Mouse (Mus musculus) liver, embryonic 14.5 days (tissue): ENCODE measurements around the gene Tmem88. TPM values are rescaled to one million over a fixed set of nuclear protein-coding genes. Genes with fewer than 3 reads are reported as not detected.
A peak's percentile ranks its signal among the peaks of the same experiment; 100 is the strongest.

Experiments used
- ATAC-seq: fragments of 200-750 bp; cut with Nextera tagmentation; 2 replicates; pipeline ENCODE4 v1.8.0; 2017; ENCODE audit warnings: moderate number of reproducible peaks, mild to moderate bottlenecking, moderate library complexity; ENCODE audit not compliant: insufficient read depth
- DNase-seq, 3 experiments: peaks; one replicate each; pipeline ENCODE4 v3.0.0-alpha.2; 2012 to 2013; ENCODE audit warnings: low read depth in 3 of 3, low spot score in 3 of 3
- H3K27ac ChIP-seq: fragments of 300-500 bp; sonication (generic); 2 replicates; pipeline ENCODE4 v1.5.1; 2014; ENCODE audit warnings: moderate library complexity, mild to moderate bottlenecking, control low read depth, inconsistent platforms
- H3K27me3 ChIP-seq: fragments of 300-500 bp; sonication (generic); 2 replicates; pipeline ENCODE4 v1.6.1; 2014; ENCODE audit warnings: mild to moderate bottlenecking, low read length, moderate library complexity; ENCODE audit not compliant: control insufficient read depth, insufficient read depth
- H3K36me3 ChIP-seq: fragments of 300-500 bp; sonication (generic); replicated peaks from 2 replicates; pipeline ENCODE4 v1.6.1; 2014; ENCODE audit warnings: low read depth; ENCODE audit not compliant: control insufficient read depth, insufficient read depth
- H3K4me1 ChIP-seq, 2 experiments: fragments of 200-500 bp in 1 of 2; fragments of 300-500 bp in 1 of 2; sonication (generic) in 1 of 2; replicated peaks; 2 replicates each; pipeline ENCODE4 v1.6.1; 2012 to 2014; ENCODE audit warnings: antibody characterized with exemption in 1 of 2, inconsistent platforms in 1 of 2, low read length in 1 of 2; ENCODE audit not compliant: control insufficient read depth in 2 of 2, insufficient read depth in 2 of 2
- H3K4me2 ChIP-seq: fragments of 300-500 bp; sonication (generic); 2 replicates; pipeline ENCODE4 v1.6.1; 2014; ENCODE audit warnings: low read depth, mild to moderate bottlenecking, control low read depth, moderate library complexity
- H3K4me3 ChIP-seq, 2 experiments: fragments of 200-500 bp in 1 of 2; fragments of 300-500 bp in 1 of 2; sonication (generic) in 1 of 2; 2 replicates each; pipeline ENCODE4 v1.5.1; 2012 to 2014; ENCODE audit warnings: low read depth in 2 of 2, low read length in 2 of 2, mild to moderate bottlenecking in 2 of 2, control low read depth in 1 of 2, inconsistent platforms in 1 of 2, moderate library complexity in 1 of 2; ENCODE audit not compliant: insufficient read depth in 1 of 2
- H3K9ac ChIP-seq: fragments of 300-500 bp; sonication (generic); replicated peaks from 2 replicates; pipeline ENCODE4 v1.6.1; 2014; ENCODE audit warnings: mild to moderate bottlenecking, control low read depth, moderate library complexity
- H3K9me3 ChIP-seq: fragments of 300-500 bp; sonication (generic); 2 replicates; pipeline ENCODE4 v1.6.1; 2016; ENCODE audit warnings: low read length, mixed read lengths; ENCODE audit not compliant: control insufficient read depth
- CTCF ChIP-seq: IDR thresholded peaks from 2 replicates; pipeline ENCODE4 v1.5.1; 2016; ENCODE audit warnings: antibody characterized with exemption, low read depth, control low read depth
- EP300 ChIP-seq: IDR thresholded peaks from 2 replicates; pipeline ENCODE4 v1.6.1; 2016; ENCODE audit warnings: antibody characterized with exemption, low read depth
- WGBS: fragments of 180-500 bp; shearing (Covaris S2); extraction: QIAGEN DNeasy Blood & Tissue Kit; methylation state at CpG from one replicate; pipeline ENCODE4 v1.1.7; 2014; ENCODE audit not compliant: insufficient replicate concordance; 5-methylcytosine and 5-hydroxymethylcytosine counted together
- polyA plus RNA-seq, 2 experiments: library from polyadenylated mRNA; depleted of rRNA in 1 of 2; stranded (reverse) in 1 of 2; unstranded in 1 of 2; fragments of >200 nt; fragmentation: Nextera tagmentation in 1 of 2; extraction: Ambion mirVana in 1 of 2; gene quantifications; 2 replicates each; pipeline versions ENCODE4 v1.2.1 to v1.2.3; 2012 to 2014

Tmem88 gene
- polyA plus RNA-seq, 2 experiments = 3.7 to 4.6 TPM

DNA sequence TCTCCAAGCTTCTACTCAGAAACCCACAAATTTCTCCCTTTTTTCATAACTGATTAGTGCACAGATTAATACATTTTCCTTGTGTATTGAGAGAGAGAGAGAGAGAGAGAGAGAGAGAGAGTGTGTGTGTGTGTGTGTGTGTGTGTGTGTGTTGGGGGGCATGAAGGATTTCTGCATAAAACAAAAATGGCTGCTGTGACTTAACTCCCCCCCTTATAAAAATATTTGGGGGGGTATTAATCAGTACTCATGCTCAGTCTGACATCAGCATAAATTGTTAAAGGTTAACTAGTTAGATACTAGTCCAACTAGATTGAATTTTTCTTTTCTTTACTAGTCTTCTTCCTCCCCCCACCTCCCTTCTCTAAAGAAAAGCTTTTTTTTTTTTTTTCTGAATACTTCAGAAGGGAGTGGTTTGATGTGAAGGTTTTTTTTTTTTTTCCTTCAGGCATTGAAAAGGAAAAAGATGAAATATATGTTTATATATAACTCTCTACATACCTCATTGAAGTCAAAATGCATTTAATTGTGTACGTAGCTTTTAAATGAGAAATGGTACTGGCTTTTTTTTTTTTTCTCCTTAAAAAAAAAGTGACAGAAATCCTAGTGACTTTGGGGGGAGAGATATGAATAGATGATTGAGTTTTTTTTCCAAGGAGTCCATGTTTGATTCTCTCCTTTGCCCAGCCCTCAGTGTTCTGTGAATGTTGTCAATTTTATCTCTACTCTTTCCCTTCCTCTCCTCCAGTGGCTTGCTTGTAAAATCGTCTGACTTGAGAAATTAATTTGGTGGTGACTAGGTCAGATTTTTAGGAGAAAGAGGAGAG lies 27.8 kb downstream of the Tmem88 start:
- no peak for ATAC-seq
- H3K4me3 ChIP-seq = no peak overlapping the region
- WGBS = 36% methylated on average over 2 of the region's 2 CpGs
- H3K9me3 ChIP-seq = no peaks in the 10 kb centered on the region
- H3K4me2 ChIP-seq = peak overlapping the region; percentile 89
- H3K27ac ChIP-seq = peak overlapping the region; percentile 6; the same call in 1 of the 2 replicates
- H3K4me1 ChIP-seq = peaks cover 53 to 58% of the 10 kb centered on the region in 2 experiments
- no peak overlapping the region for H3K9ac ChIP-seq
- H3K36me3 ChIP-seq = no peaks in the 10 kb centered on the region
- TF ChIP-seq EP300 (no peak), CTCF (no peak)
- no peak for DNase-seq
- peaks cover 35% of the 10 kb centered on the region for H3K27me3 ChIP-seq

DNA sequence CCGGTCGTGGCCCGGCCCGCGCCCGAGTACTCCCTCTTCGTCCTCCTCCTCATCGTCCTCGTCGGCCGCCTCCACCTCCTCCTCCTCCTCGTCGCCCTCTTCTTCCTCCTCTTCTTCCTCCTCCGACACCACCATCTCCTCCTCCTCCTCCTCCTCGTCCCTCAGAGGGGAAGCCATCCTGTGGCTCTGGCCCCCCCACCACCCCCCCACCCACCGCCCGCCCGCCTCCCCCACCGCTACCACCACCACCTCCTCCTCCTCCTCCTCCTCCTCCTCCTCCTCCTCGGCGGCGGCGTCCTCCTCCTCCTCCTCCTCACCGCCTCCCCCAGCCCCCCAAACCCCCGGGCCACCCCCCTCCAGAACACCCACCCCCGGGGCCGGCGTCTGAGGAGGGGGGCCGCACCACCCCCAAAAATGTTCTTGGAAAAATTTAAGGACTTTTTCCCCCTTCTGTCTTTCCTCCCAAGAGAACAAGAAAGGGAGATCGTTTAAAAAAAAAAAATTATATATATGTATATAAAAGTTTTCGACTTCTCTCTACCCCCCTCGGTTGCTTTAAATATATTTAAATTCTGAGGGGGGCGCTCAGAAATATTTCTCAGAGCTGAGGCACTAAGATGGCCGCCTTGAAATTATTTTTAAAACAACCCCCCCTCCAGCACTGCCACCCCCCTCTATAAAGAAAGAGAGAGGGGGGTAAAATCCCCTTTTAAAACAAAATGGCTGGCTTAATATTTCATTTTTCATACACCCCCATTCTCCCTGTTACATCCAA lies 28.6 kb downstream of the Tmem88 start, which contains the start of gene Chd3:
TSS of gene Chd3 (minus strand) at position 192 of the 775 bp plus-strand sequence.
- Histone ChIP-seq H3K4me2 (peak within 1 kb of the TSS; percentile 89), H3K4me3 (peak within 1 kb of the TSS; percentile 73 to 77), H3K9ac (peak within 1 kb of the TSS; percentile 85), H3K4me1 (peaks cover 55 to 57% of the 10 kb centered on the region in 2 experiments), H3K9me3 (no peaks in the 10 kb centered on the region), H3K36me3 (no peaks in the 10 kb centered on the region), H3K27ac (peak within 1 kb of the TSS; percentile 30; the same call in 1 of the 2 replicates), H3K27me3 (peaks cover 35% of the 10 kb centered on the region)
- 5% methylated on average over 20 of the region's 34 CpGs for WGBS
- ATAC-seq (no peak), DNase-seq (no peak)
- TF ChIP-seq CTCF (no peak), EP300 (no peak)

DNA sequence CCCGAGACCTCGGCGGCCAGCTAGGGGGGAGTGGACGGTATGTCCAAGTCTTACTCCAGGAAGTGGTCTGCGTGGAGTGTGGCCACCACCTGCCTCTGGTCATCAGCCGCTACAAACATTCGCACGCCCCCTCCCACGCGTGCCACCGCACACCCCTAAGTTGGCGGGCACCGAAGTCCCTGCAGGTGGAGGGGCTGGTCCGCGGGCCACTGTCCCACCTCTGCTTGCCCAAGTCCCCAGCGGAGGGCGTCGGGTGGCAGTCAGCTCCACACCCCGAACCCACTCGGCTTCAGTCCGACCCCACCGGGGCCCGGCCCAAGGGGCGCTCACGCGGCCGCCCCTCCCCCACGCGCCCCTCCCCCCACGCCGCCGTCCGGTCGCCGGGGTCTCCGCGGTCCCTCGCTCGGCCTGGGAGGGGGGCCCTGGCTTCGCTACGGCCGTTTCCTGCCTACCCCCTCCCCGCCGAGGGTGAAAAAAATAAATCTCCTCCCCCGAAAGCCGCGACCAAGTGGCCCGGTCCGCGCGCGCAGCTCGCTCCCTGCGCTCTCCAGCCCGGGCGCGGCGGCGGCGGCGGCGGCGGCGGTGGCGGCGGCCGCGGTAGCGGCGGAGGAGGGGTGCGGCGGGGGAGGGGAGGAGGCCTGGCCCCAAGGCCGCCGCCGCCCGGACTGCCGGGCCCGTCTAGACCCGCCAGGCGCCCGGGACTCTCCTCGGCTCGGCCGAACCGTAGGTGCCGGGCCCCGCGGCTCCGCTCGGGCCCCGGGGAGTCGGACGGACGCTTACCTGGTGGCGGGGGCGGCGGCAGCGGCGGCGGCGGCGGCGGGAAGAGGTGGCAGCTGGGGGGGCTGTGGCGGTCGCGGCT lies 29.4 kb downstream of the Tmem88 start:
- WGBS = under 1% methylated on average over 68 of the region's 106 CpGs
- peak overlapping the region; percentile 89 for H3K4me2 ChIP-seq
- peaks cover 35% of the 10 kb centered on the region for H3K27me3 ChIP-seq
- ATAC-seq (no peak; the same call in 1 of the 2 replicates), DNase-seq (no peak)
- H3K4me3 ChIP-seq = peak overlapping the region; percentile 73 to 77
- H3K36me3 ChIP-seq = no peaks in the 10 kb centered on the region
- TF ChIP-seq EP300 (no peak), CTCF (no peak)
- peak overlapping the region; percentile 30; the same call in 1 of the 2 replicates for H3K27ac ChIP-seq
- no peaks in the 10 kb centered on the region for H3K9me3 ChIP-seq
- H3K9ac ChIP-seq = peak overlapping the region; percentile 85
- peaks cover 47 to 49% of the 10 kb centered on the region in 2 experiments for H3K4me1 ChIP-seq

DNA sequence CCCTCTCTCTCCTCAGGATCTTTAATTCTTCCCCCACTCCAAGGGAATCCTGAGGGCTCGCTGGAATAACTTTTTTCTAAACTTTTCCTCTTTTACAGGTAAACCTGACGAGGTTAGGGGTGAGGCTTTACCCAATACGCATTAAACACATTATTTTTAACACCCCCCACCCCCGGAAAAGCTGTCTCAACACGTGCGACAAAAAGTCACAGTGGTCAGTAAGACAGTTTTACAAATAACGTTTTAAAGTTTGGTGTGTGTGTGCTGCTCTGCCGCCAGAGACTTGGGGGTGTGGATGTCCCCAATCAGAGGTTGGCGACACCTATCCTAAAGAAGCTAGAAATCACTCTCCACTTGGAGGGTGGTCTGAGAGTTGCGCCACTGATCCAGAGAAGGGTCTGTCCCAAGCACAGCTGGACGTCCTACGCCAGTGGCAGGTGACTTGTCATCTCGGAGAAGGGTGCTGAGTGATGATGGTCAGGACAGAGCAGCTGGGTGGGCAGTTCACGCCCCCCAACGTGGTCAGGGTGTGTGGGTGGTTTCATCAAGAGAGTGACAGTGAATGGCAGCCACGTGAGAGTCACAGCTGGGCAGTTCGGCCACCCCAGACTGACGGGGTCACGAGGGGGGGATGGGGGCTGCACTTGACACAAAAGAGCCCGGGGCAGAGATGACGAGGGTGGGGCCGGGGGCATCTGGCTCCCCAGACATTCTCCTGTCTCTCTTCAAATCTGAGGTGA lies 30.2 kb downstream of the Tmem88 start:
- Histone ChIP-seq H3K4me2 (peak overlapping the region; percentile 89), H3K36me3 (no peaks in the 10 kb centered on the region), H3K27ac (no peak overlapping the region; the same call in 1 of the 2 replicates), H3K4me1 (peaks cover 39 to 41% of the 10 kb centered on the region in 2 experiments), H3K27me3 (peaks cover 35% of the 10 kb centered on the region), H3K9ac (peak overlapping the region; percentile 85), H3K9me3 (no peaks in the 10 kb centered on the region), H3K4me3 (peak overlapping the region; percentile 73 to 77)
- ATAC-seq = no peak
- no peak for DNase-seq
- TF ChIP-seq EP300 (no peak), CTCF (no peak)
- 2% methylated on average over 22 of the region's 22 CpGs for WGBS
